ENCODE assay signal across 8 mouse cellular contexts in the genomic region with DNA sequence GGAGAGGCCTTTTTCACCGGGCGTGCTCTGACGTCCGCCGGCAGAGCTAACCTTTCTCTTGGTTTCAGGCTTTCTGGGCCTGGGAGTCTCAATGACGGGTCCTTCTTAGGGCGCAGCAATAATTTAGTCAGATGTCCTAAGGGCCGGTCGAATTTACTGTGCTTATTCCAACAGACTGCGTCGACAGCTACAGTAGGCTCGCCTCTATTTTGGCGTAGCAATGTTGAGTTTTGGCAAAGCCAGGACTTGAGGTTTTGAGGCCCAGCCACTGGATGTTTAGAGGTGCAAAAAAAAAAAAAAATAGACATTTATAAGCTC. TPM values are rescaled to one million over a fixed set of nuclear protein-coding genes. Genes with fewer than 3 reads are reported as not detected.
DNase-seq lines count a peak whose midpoint lies in the region; ATAC-seq lines count a peak whose summit lies in the region.

No protein-coding gene starts in this region.

- H3K4me3 ChIP-seq in kidney, embryonic 14.5 days (ENCODE audit: low read length) = peak overlapping the region; percentile 96
- H3K4me3 ChIP-seq in forebrain, embryonic 16.5 days (replicated peaks; ENCODE audit: low read length) = peak overlapping the region; percentile 97
- H3K4me3 ChIP-seq in midbrain, embryonic 11.5 days (ENCODE audit: low read depth, low read length) = peak overlapping the region; percentile 93

- no peaks in the 10 kb centered on the region for H3K27me3 ChIP-seq in kidney, embryonic 14.5 days (ENCODE audit: control insufficient read depth, insufficient read depth, low read length)
- no peaks in the 10 kb centered on the region for H3K27me3 ChIP-seq in forebrain, embryonic 16.5 days (replicated peaks; ENCODE audit: control insufficient read depth, insufficient read depth, low read length)
- no peaks in the 10 kb centered on the region for H3K27me3 ChIP-seq in midbrain, embryonic 11.5 days (ENCODE audit: control insufficient read depth, insufficient read depth, low read length)

- H3K36me3 ChIP-seq in kidney, embryonic 14.5 days (ENCODE audit: control insufficient read depth, insufficient read depth, low read length) = no peaks in the 10 kb centered on the region
- no peaks in the 10 kb centered on the region for H3K36me3 ChIP-seq in forebrain, embryonic 16.5 days (ENCODE audit: control insufficient read depth, insufficient read depth)
- no peaks in the 10 kb centered on the region for H3K36me3 ChIP-seq in midbrain, embryonic 11.5 days (ENCODE audit: control insufficient read depth, insufficient read depth, low read length)

- no peak; the same call in 1 of the 2 replicates for ATAC-seq in kidney, embryonic 14.5 days (ENCODE audit: low FRiP score, low TSS enrichment)
- ATAC-seq in forebrain, embryonic 16.5 days = no peak
- no peak for ATAC-seq in midbrain, embryonic 11.5 days (ENCODE audit: low FRiP score)

- H3K9ac ChIP-seq in kidney, embryonic 14.5 days (ENCODE audit: low read depth, low read length) = peak overlapping the region; percentile 95
- H3K9ac ChIP-seq in forebrain, embryonic 16.5 days (replicated peaks; ENCODE audit: low read depth, low read length) = peak overlapping the region; percentile 95
- peak overlapping the region; percentile 94 for H3K9ac ChIP-seq in midbrain, embryonic 11.5 days (ENCODE audit: low read length)

- peaks cover 19% of the 10 kb centered on the region for H3K4me1 ChIP-seq in kidney, embryonic 14.5 days (ENCODE audit: control insufficient read depth, insufficient read depth, low read length)
- peaks cover 20% of the 10 kb centered on the region for H3K4me1 ChIP-seq in forebrain, embryonic 16.5 days (replicated peaks; ENCODE audit: control insufficient read depth, insufficient read depth, low read length)
- peaks cover 18% of the 10 kb centered on the region for H3K4me1 ChIP-seq in midbrain, embryonic 11.5 days (ENCODE audit: control insufficient read depth, insufficient read depth, low read length)

- under 1% methylated on average over 13 of the region's 13 CpGs for WGBS in kidney, embryonic 14.5 days
- under 1% methylated on average over 13 of the region's 13 CpGs for WGBS in forebrain, embryonic 16.5 days
- WGBS in midbrain, embryonic 11.5 days = under 1% methylated on average over 13 of the region's 13 CpGs

- H3K27ac ChIP-seq in kidney, embryonic 14.5 days (ENCODE audit: low read depth, low read length) = peak overlapping the region; percentile 95
- H3K27ac ChIP-seq in forebrain, embryonic 16.5 days (ENCODE audit: low read length) = peak overlapping the region; percentile 92
- peak overlapping the region; percentile 77 for H3K27ac ChIP-seq in midbrain, embryonic 11.5 days (ENCODE audit: low read depth, low read length)

- H3K9me3 ChIP-seq in kidney, embryonic 14.5 days (ENCODE audit: control insufficient read depth, low read length) = no peaks in the 10 kb centered on the region
- H3K9me3 ChIP-seq in forebrain, embryonic 16.5 days (ENCODE audit: control insufficient read depth, low read length) = no peaks in the 10 kb centered on the region
- no peaks in the 10 kb centered on the region for H3K9me3 ChIP-seq in midbrain, embryonic 11.5 days (ENCODE audit: control insufficient read depth, low read length)

- peak overlapping the region; percentile 71 for H3K4me2 ChIP-seq in kidney, embryonic 14.5 days (replicated peaks; ENCODE audit: low read depth, low read length)
- peak overlapping the region; percentile 79 for H3K4me2 ChIP-seq in forebrain, embryonic 16.5 days (ENCODE audit: low read length)
- H3K4me2 ChIP-seq in midbrain, embryonic 11.5 days = peak overlapping the region; percentile 69

- DNase-seq in kidney, postnatal 10 days = no peak
- peak; percentile 58 for DNase-seq in R1 (ENCODE audit: low read depth, low spot score)
- DNase-seq in midbrain, embryonic 11.5 days (ENCODE audit: low spot score, missing footprints) = peak; percentile 95
- no peak for DNase-seq in urinary bladder, postnatal 14 days (ENCODE audit: low spot score)
- no peak for DNase-seq in cerebellum, postnatal 4 days (ENCODE audit: low spot score in 2 of 2)
- DNase-seq in kidney, postnatal 14 days = no peak

RNA-seq across cellular contexts. Expression of a gene that starts 0.6 kb away (rescaled TPM):
- polyA plus RNA-seq in kidney, embryonic 14.5 days (2014; fragmentation: Nextera tagmentation; extraction: Ambion mirVana) = 37.5 and 56.3 TPM in 2 replicates
- 54.2 and 60.3 TPM in 2 replicates for polyA plus RNA-seq in forebrain, embryonic 16.5 days (2015; fragmentation: Nextera tagmentation; extraction: Ambion mirVana)
- polyA plus RNA-seq in midbrain, embryonic 11.5 days (2014; fragmentation: Nextera tagmentation; extraction: Ambion mirVana) = 53.9 and 63.3 TPM in 2 replicates

RNA-seq across cellular contexts. Expression of a gene that starts 51.6 kb away (rescaled TPM):
- 36.7 and 55.9 TPM in 2 replicates for polyA plus RNA-seq in kidney, embryonic 14.5 days (2014; fragmentation: Nextera tagmentation; extraction: Ambion mirVana)
- 15.8 and 18.1 TPM in 2 replicates for polyA plus RNA-seq in forebrain, embryonic 16.5 days (2015; fragmentation: Nextera tagmentation; extraction: Ambion mirVana)
- polyA plus RNA-seq in midbrain, embryonic 11.5 days (2014; fragmentation: Nextera tagmentation; extraction: Ambion mirVana) = 43.3 and 46.4 TPM in 2 replicates

Comparison
In these comparisons a context has a peak if more than half of its experiments do, and no peak if none do; other contexts are left out.
1. DNase-seq: peak in R1 (single experiment) and midbrain, embryonic 11.5 days (single experiment); none in kidney, postnatal 10 days (single experiment), urinary bladder, postnatal 14 days (single experiment), cerebellum, postnatal 4 days (0 of 2) and kidney, postnatal 14 days (single experiment).
2. Peak in every context shown above with its lines, with median percentiles within 50 percentile points of each other: H3K27ac ChIP-seq, H3K4me2 ChIP-seq, H3K4me3 ChIP-seq and H3K9ac ChIP-seq.